Mouse (Mus musculus): Measurements from ENCODE around the gene Dab1. TPM values are rescaled to one million over a fixed set of nuclear protein-coding genes. Genes with fewer than 3 reads are reported as not detected.

The Dab1 gene
- total and polyA plus RNA-seq, 3 experiments = 0.92 to 1.4 (median 1.1) TPM

GRCm38 (mm10) chr4:103974946-103975345 lies 355.8 kb downstream of the Dab1 start:
- no peak for DNase-seq

GRCm38 (mm10) chr4:103993884-103994283 lies 374.7 kb downstream of the Dab1 start:
- no peak for DNase-seq

DNA sequence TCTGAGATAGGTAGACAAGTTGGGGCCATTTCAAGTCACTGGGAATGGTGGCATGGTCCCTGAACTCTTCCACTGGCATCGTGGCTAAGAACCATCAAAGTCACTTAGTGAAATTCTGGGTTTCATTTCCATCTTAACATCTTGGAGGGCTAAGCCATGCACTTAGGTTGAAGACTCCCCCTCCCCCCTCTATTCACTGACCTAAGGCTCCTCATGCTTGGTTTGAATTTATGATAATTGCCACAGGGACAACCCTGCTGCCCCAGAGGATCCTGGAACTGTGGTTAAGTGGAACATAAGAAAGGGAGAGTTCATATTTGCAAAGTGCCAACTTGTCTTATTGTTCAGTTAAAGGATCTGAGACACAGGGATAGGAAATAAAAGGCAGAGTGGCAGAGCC lies 375.2 kb downstream of the Dab1 start:
- no peak for DNase-seq

- DNase-seq = no peak
Observed at GRCm38 (mm10) chr4:104008406-104008805, 389.2 kb downstream of the Dab1 start.

- DNase-seq = no peak
Observed at GRCm38 (mm10) chr4:104011683-104012082, 392.5 kb downstream of the Dab1 start.

DNA sequence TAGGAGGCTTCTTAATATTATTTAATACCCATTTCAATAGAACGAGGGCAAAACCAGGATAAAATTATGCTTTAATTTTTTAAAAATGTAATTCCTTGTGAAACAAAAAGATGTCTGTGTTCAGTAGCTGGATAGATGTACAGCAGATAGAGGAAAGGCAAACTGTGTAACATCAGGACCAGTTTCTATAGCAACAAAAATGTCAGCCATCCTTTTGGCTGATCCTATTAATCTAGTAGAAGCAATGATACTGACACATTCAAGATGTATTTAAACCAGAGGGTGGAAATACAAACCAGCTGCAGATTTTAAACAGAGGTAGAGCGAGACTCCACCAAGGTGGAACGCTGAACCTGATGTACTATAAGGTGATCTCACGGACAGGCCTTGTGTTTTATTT lies 393.0 kb downstream of the Dab1 start:
- no peak for DNase-seq

GRCm38 (mm10) chr4:104025117-104025694 lies 406.0 kb downstream of the Dab1 start:
- no peak for DNase-seq

GRCm38 (mm10) chr4:104026834-104027233 lies 407.7 kb downstream of the Dab1 start:
- DNase-seq = no peak

DNA sequence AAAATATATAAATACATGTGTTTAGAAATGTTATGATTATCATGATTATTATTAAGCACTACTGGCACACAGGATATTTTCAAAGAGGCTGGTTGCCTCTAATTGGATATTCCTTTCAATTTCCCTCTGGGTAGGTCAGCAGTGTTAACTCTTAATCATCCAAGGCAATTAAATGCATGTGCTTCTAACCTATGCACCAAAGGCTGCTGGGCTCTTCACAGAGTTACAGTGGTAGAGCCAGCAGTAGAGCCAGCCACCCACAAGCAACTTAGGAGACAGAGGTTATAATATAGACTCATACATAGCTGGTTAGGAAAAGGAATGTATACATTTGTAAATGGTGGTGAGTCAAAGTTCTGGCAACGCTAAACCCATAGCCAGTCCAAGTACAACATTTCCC lies 408.1 kb downstream of the Dab1 start:
- DNase-seq = no peak

DNA sequence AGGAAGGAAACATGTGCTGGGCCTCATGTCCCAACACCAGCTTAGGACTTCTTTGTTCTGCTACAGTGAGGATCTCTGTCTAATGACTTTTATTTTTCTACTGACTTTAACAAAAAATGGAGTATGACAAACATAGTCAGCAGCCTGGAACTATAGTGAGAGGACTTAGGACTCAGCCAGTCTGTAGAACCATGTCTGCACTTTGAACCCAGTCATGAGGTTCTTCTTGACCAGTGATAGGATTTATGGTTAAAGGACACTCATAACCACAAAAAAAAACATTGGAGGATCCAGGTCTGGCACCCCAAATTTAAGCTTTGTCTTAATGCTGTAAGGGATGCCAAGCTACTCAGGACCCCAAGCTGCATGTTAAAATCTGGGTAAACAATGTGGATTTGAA lies 416.9 kb downstream of the Dab1 start:
- DNase-seq = no peak

GRCm38 (mm10) chr4:104039588-104039987 lies 420.4 kb downstream of the Dab1 start:
- DNase-seq = no peak

GRCm38 (mm10) chr4:104043441-104043840 lies 424.3 kb downstream of the Dab1 start:
- no peak for DNase-seq

- DNase-seq = no peak
Observed at GRCm38 (mm10) chr4:104044634-104045033, 425.5 kb downstream of the Dab1 start.

- DNase-seq = no peak
Observed at GRCm38 (mm10) chr4:104047966-104048804, 429.0 kb downstream of the Dab1 start.

DNA sequence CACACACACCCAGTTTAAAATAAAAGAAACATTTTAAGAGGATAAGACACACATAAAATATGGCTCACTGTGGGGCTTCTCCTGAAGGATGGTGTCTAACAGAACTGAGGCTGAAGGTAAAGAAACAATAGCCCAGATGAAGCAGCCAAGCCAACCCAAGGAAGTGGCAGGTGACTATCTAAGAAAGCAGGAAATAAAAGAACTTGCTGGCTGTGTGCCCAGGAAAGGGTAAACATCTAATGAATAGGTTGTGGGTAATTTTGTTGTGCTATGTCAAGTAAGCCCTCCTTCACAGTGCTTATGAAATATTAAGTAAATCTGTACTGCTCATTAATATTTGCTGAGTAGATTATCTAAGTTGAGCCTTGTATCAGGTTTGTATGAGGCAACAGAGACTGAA lies 438.0 kb downstream of the Dab1 start:
- no peak for DNase-seq

- DNase-seq = no peak
Observed at GRCm38 (mm10) chr4:104059569-104059968, 440.4 kb downstream of the Dab1 start.

GRCm38 (mm10) chr4:104062356-104062755 lies 443.2 kb downstream of the Dab1 start:
- DNase-seq = no peak

DNA sequence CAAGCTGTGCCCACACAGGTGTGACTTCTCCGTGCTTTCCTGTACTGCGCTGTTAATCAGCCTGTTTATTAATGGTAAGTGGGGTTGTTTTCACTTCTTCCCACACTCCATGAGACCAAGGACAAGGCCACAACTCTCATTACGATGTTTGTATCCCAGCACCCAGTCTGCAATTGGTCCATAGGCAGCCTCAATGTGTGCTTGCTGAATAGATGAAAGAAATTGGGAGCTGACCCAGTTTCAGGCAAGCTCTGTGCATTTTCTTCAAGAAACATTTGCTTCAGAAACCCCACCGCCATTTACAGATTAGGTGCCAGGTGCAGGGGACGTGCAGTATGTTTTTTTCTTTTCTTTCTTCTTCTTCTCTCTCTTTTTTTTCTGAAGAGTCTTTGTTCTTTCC lies 447.7 kb downstream of the Dab1 start:
- DNase-seq = no peak

- no peak for DNase-seq
Observed at GRCm38 (mm10) chr4:104067748-104068147, 448.6 kb downstream of the Dab1 start.

DNA sequence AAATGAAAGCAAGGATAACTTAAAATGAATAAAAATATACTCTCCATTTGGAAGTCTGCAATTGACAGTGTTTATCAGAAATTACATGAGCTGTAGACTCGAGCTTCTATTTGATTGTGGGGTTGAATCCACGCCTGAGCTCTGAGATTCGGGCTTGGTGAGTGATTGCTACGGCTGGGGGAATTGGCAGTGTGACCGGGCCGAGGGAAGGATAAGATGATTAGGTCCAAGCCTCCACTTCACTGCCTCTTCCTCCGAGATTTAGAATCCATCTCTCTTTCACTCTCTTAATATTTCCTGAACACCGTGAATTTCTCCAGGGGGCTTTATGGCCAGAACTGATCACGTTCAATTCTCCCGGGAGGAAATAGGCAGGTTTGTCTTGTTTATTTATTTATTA lies 452.1 kb downstream of the Dab1 start:
- DNase-seq = no peak

GRCm38 (mm10) chr4:104073920-104074459 lies 454.8 kb downstream of the Dab1 start:
- DNase-seq = no peak

- DNase-seq = peak; percentile 43
Observed at GRCm38 (mm10) chr4:104077771-104078170, 458.6 kb downstream of the Dab1 start.

DNA sequence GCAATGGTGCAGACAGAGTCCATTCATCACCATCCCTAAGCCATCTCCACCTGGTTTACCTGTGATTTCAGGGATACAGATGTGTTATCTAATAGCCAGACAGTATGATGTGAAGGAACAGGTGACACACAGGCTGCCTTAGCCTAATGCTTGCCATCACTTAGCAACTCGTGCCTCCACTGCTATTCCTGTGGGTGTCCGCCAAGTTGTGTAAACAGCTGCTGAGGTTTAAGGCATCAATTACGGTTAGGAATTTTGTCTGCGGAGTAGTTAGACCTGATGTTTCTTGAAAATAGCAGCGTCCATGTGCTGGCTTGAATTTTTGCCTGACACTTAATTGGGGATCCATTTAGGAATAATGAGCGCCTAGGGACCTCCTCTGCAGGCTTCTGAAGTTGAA lies 487.1 kb downstream of the Dab1 start:
- no peak for DNase-seq

DNA sequence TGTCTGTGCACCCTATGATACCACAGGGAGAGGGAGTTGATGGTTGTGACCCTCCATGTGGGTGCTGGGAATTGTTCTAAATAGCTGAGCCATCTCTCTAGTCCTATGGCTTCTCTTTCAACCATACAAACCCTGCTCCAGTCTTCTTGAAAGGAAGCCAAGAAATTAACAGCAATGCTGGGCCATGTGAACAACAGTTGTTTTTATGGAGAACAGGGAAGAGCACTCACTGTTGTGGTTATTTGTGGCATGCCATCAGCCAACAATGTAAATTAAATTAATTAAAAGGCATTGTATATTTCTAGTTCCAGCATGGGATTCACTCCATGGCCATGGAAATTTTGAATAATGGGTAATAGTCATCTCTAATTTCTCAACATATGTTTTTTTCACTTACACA lies 492.5 kb downstream of the Dab1 start:
- DNase-seq = no peak
